9 mouse cellular contexts compared by ENCODE assay signal in genomic region chr11:70645461-70646258, GRCm38 (mm10). TPM values are rescaled to one million over a fixed set of nuclear protein-coding genes. Genes with fewer than 3 reads are reported as not detected.
A peak's percentile ranks its signal among the peaks of the same experiment; 100 is the strongest.
DNase-seq lines count a peak whose midpoint lies in the region; ATAC-seq lines count a peak whose summit lies in the region.
"Had no signal": no experiment of that assay in that cellular context is flagged by ENCODE, and none has a peak within 500 bp of the region (broad histone marks: within the 10 kb centered on the region; RNA-seq: fewer than 3 reads in every experiment).

No protein-coding gene starts in this region.

- intact Hi-C loops in left cerebral cortex, postnatal 36 days (cut with DNase I) = no loop called here

- peak overlapping the region; percentile 66 for H3K4me3 ChIP-seq in lung, embryonic 15.5 days
- H3K4me3 ChIP-seq in forebrain, embryonic 10.5 days = peak overlapping the region; percentile 84
- peak overlapping the region; percentile 76 for H3K4me3 ChIP-seq in intestine, embryonic 16.5 days (ENCODE audit: low read length)
- peak overlapping the region; percentile 77 for H3K4me3 ChIP-seq in neural tube, embryonic 14.5 days (ENCODE audit: low read depth, low read length)

- DNase-seq in lung, postnatal 25 days (ENCODE audit: low spot score) = no peak
- DNase-seq in forebrain, embryonic 10.5 days (ENCODE audit: extremely low spot score, low spot score) = no peak
- no peak for DNase-seq in left cerebral cortex, postnatal 36 days (ENCODE audit: low spot score in 2 of 2)
- DNase-seq in kidney, postnatal 25 days = no peak
- DNase-seq in cerebellum, postnatal 4 days (ENCODE audit: low spot score in 2 of 2) = no peak

- ATAC-seq in lung, embryonic 15.5 days (ENCODE audit: borderline replicate concordance, extremely low read depth, low FRiP score, low TSS enrichment) = no peak
- no peak for ATAC-seq in intestine, embryonic 16.5 days
- no peak for ATAC-seq in neural tube, embryonic 14.5 days (ENCODE audit: low read depth)

- H3K4me1 ChIP-seq in lung, embryonic 15.5 days = peaks cover 40% of the 10 kb centered on the region
- H3K4me1 ChIP-seq in forebrain, embryonic 10.5 days = peaks cover 43% of the 10 kb centered on the region
- H3K4me1 ChIP-seq in intestine, embryonic 16.5 days (ENCODE audit: control insufficient read depth, insufficient read depth, low read length) = peaks cover 25% of the 10 kb centered on the region
- peaks cover 21% of the 10 kb centered on the region for H3K4me1 ChIP-seq in neural tube, embryonic 14.5 days (ENCODE audit: control insufficient read depth, insufficient read depth, low read length)

- peak overlapping the region; percentile 91 for H3K27ac ChIP-seq in lung, embryonic 15.5 days
- peak overlapping the region; percentile 95 for H3K27ac ChIP-seq in forebrain, embryonic 10.5 days
- H3K27ac ChIP-seq in intestine, embryonic 16.5 days (ENCODE audit: low read length) = no peak overlapping the region
- no peak overlapping the region for H3K27ac ChIP-seq in neural tube, embryonic 14.5 days (ENCODE audit: low read depth, low read length)

- H3K4me2 ChIP-seq in lung, embryonic 15.5 days = peak overlapping the region; percentile 88
- peak overlapping the region; percentile 68 for H3K4me2 ChIP-seq in intestine, embryonic 16.5 days (ENCODE audit: low read depth, low read length)
- H3K4me2 ChIP-seq in neural tube, embryonic 14.5 days (ENCODE audit: low read depth, low read length) = peak overlapping the region; percentile 68

- H3K9me3 ChIP-seq in lung, embryonic 15.5 days = no peaks in the 10 kb centered on the region
- H3K9me3 ChIP-seq in forebrain, embryonic 10.5 days = no peaks in the 10 kb centered on the region
- no peaks in the 10 kb centered on the region for H3K9me3 ChIP-seq in intestine, embryonic 16.5 days (ENCODE audit: control insufficient read depth, low read length)
- H3K9me3 ChIP-seq in neural tube, embryonic 14.5 days (ENCODE audit: control insufficient read depth, low read length) = no peaks in the 10 kb centered on the region

- 83% methylated on average over 12 of the region's 12 CpGs for whole genome bisulfite sequencing in lung, embryonic 15.5 days
- WGBS in forebrain, embryonic 10.5 days = 91% methylated on average over 12 of the region's 12 CpGs
- 86% methylated on average over 12 of the region's 12 CpGs for WGBS in intestine, embryonic 16.5 days
- WGBS in neural tube, embryonic 14.5 days = 96% methylated on average over 12 of the region's 12 CpGs

- H3K9ac ChIP-seq in lung, embryonic 15.5 days = peak overlapping the region; percentile 87
- peak overlapping the region; percentile 92 for H3K9ac ChIP-seq in intestine, embryonic 16.5 days (ENCODE audit: low read depth, low read length)
- peak overlapping the region; percentile 88; the same call in 1 of the 2 replicates for H3K9ac ChIP-seq in neural tube, embryonic 14.5 days (replicated peaks; ENCODE audit: low read depth, low read length)

- peaks cover 37% of the 10 kb centered on the region for H3K36me3 ChIP-seq in lung, embryonic 15.5 days
- H3K36me3 ChIP-seq in forebrain, embryonic 10.5 days (replicated peaks) = peaks cover 59% of the 10 kb centered on the region
- H3K36me3 ChIP-seq in intestine, embryonic 16.5 days (ENCODE audit: control insufficient read depth, insufficient read depth, low read length) = peaks cover 23% of the 10 kb centered on the region
- H3K36me3 ChIP-seq in neural tube, embryonic 14.5 days (ENCODE audit: control insufficient read depth, insufficient read depth, low read length) = peaks cover 32% of the 10 kb centered on the region

- no peaks in the 10 kb centered on the region for H3K27me3 ChIP-seq in lung, embryonic 15.5 days
- no peaks in the 10 kb centered on the region for H3K27me3 ChIP-seq in forebrain, embryonic 10.5 days (ENCODE audit: poor library complexity, severe bottlenecking)
- no peaks in the 10 kb centered on the region for H3K27me3 ChIP-seq in intestine, embryonic 16.5 days (replicated peaks; ENCODE audit: control insufficient read depth, insufficient read depth, low read length)
- H3K27me3 ChIP-seq in neural tube, embryonic 14.5 days (ENCODE audit: control insufficient read depth, insufficient read depth, low read length) = no peaks in the 10 kb centered on the region

RNA-seq across cellular contexts. Expression of gene Rnf167, which starts 1.4 kb away (rescaled TPM):
- 101 and 119 TPM in 2 replicates for polyA plus RNA-seq in lung, embryonic 15.5 days (2015; fragmentation: Nextera tagmentation; extraction: Ambion mirVana)
- 71.3 and 79.9 TPM in 2 replicates for polyA plus RNA-seq in forebrain, embryonic 10.5 days (2016; fragmentation: Nextera tagmentation; extraction: Ambion mirVana)
- 121 and 123 TPM in 2 replicates for polyA plus RNA-seq in intestine, embryonic 16.5 days (2015; fragmentation: Nextera tagmentation; extraction: Ambion mirVana)
- polyA plus RNA-seq in neural tube, embryonic 14.5 days (2014; fragmentation: Nextera tagmentation; extraction: Ambion mirVana) = 98.6 and 110 TPM in 2 replicates
- total RNA-seq in left cerebral cortex, postnatal 36 days (2021) = 10 to 100 TPM; 78.6 to 87.8 TPM

RNA-seq across cellular contexts. Expression of gene Slc25a11, which starts 1.6 kb away (rescaled TPM):
- 150 and 162 TPM in 2 replicates for polyA plus RNA-seq in lung, embryonic 15.5 days (2015; fragmentation: Nextera tagmentation; extraction: Ambion mirVana)
- polyA plus RNA-seq in forebrain, embryonic 10.5 days (2016; fragmentation: Nextera tagmentation; extraction: Ambion mirVana) = 138 TPM in 2 replicates
- 215 and 216 TPM in 2 replicates for polyA plus RNA-seq in intestine, embryonic 16.5 days (2015; fragmentation: Nextera tagmentation; extraction: Ambion mirVana)
- polyA plus RNA-seq in neural tube, embryonic 14.5 days (2014; fragmentation: Nextera tagmentation; extraction: Ambion mirVana) = 156 and 172 TPM in 2 replicates
- total RNA-seq in left cerebral cortex, postnatal 36 days (2021) = 100 to 1,000 TPM; 113 to 125 TPM

RNA-seq across cellular contexts. Expression of gene Gp1ba, which starts 6.7 kb away (rescaled TPM):
- polyA plus RNA-seq in lung, embryonic 15.5 days (2015; fragmentation: Nextera tagmentation; extraction: Ambion mirVana) = 0.37 and 0.38 TPM in 2 replicates
- polyA plus RNA-seq in forebrain, embryonic 10.5 days (2016; fragmentation: Nextera tagmentation; extraction: Ambion mirVana) = 0.56 and 1.00 TPM in 2 replicates
- polyA plus RNA-seq in intestine, embryonic 16.5 days (2015; fragmentation: Nextera tagmentation; extraction: Ambion mirVana) = 0.05 and 0.06 TPM in 2 replicates
- 0.27 and 0.31 TPM in 2 replicates for polyA plus RNA-seq in neural tube, embryonic 14.5 days (2014; fragmentation: Nextera tagmentation; extraction: Ambion mirVana)
- not detected for total RNA-seq in left cerebral cortex, postnatal 36 days (2021)
- polyA plus RNA-seq: large intestine, adult 2 months had no signal

RNA-seq across cellular contexts. Expression of gene Pfn1, which starts 8.8 kb away (rescaled TPM):
- polyA plus RNA-seq in lung, embryonic 15.5 days (2015; fragmentation: Nextera tagmentation; extraction: Ambion mirVana) = 1,970 and 2,089 TPM in 2 replicates
- polyA plus RNA-seq in forebrain, embryonic 10.5 days (2016; fragmentation: Nextera tagmentation; extraction: Ambion mirVana) = 1,843 and 1,871 TPM in 2 replicates
- polyA plus RNA-seq in intestine, embryonic 16.5 days (2015; fragmentation: Nextera tagmentation; extraction: Ambion mirVana) = 2,307 and 2,326 TPM in 2 replicates
- polyA plus RNA-seq in neural tube, embryonic 14.5 days (2014; fragmentation: Nextera tagmentation; extraction: Ambion mirVana) = 578 and 686 TPM in 2 replicates
- 100 to 1,000 TPM; 217 to 244 TPM for total RNA-seq in left cerebral cortex, postnatal 36 days (2021)

RNA-seq across cellular contexts. Expression of gene Eno3, which starts 11.3 kb away (rescaled TPM):
- polyA plus RNA-seq in lung, embryonic 15.5 days (2015; fragmentation: Nextera tagmentation; extraction: Ambion mirVana) = 27.9 and 33.3 TPM in 2 replicates
- polyA plus RNA-seq in forebrain, embryonic 10.5 days (2016; fragmentation: Nextera tagmentation; extraction: Ambion mirVana) = 33.4 and 44.7 TPM in 2 replicates
- 12.8 and 13.5 TPM in 2 replicates for polyA plus RNA-seq in intestine, embryonic 16.5 days (2015; fragmentation: Nextera tagmentation; extraction: Ambion mirVana)
- 8.3 and 10.1 TPM in 2 replicates for polyA plus RNA-seq in neural tube, embryonic 14.5 days (2014; fragmentation: Nextera tagmentation; extraction: Ambion mirVana)
- total RNA-seq in left cerebral cortex, postnatal 36 days (2021) = 1 to 10 TPM; 9.5 to 9.6 TPM

Comparison
In these comparisons a context has a peak if more than half of its experiments do, and no peak if none do; other contexts are left out.
1. H3K27ac ChIP-seq: peak in lung, embryonic 15.5 days (single experiment) and forebrain, embryonic 10.5 days (single experiment); none in intestine, embryonic 16.5 days (single experiment) and neural tube, embryonic 14.5 days (single experiment).
2. Peak in every context shown above with its lines, with median percentiles within 50 percentile points of each other: H3K4me2 ChIP-seq, H3K4me3 ChIP-seq and H3K9ac ChIP-seq.